Mouse (Mus musculus) gastrocnemius, postnatal 36 days (tissue): Measurements from ENCODE around the gene Tbl1x. TPM values are rescaled to one million over a fixed set of nuclear protein-coding genes. Genes with fewer than 3 reads are reported as not detected.

Experiments
- DNase-seq, 2 experiments: peaks; one replicate each; pipeline ENCODE4 v3.0.0; 2022
- intact Hi-C: fragments of 180-260 bp; cut with DNase I; formaldehyde crosslinking; loops from one replicate; pipeline ENCODE4 v1.15.1; 2025
- total RNA-seq, 2 experiments: library from RNA; stranded (reverse); gene quantifications; 2 replicates each; pipeline ENCODE4 v1.2.3; 2021

Gene Tbl1x
- total RNA-seq, 2 experiments from 2014 or later: 8.3 to 9.1 TPM

GRCm38 (mm10) chrX:77603496-77604258, 92.9 kb downstream of the Tbl1x start:
- intact Hi-C loops: no loop called here
- DNase-seq: no peak

- DNase-seq: no peak
- intact Hi-C loops: no loop called here
These were observed 96.7 kb downstream of the Tbl1x start for GRCm38 (mm10) chrX:77607488-77607887.

- no peak for DNase-seq
- intact Hi-C loops: no loop called here
These were observed 98.3 kb downstream of the Tbl1x start for GRCm38 (mm10) chrX:77608947-77609703.

- DNase-seq: no peak
- intact Hi-C loops: no loop called here
These were observed 101.1 kb downstream of the Tbl1x start for GRCm38 (mm10) chrX:77611938-77612337.

GRCm38 (mm10) chrX:77613041-77613440, 102.2 kb downstream of the Tbl1x start:
- intact Hi-C loops: no loop called here

GRCm38 (mm10) chrX:77615735-77616293, 105.0 kb downstream of the Tbl1x start:
- DNase-seq: no peak
- intact Hi-C loops: loop anchor here (5.0 kb wide), 1 partner anchor 34 kb away; no protein-coding TSS in a partner anchor

More at GRCm38 (mm10) chrX:77613041-77613440, 102.2 kb downstream of the Tbl1x start:
- no peak for DNase-seq

GRCm38 (mm10) chrX:77617368-77618144, 106.7 kb downstream of the Tbl1x start:
- DNase-seq: no peak
- intact Hi-C loops: loop anchor here (5.0 kb wide), 1 partner anchor 35 kb away; no protein-coding TSS in a partner anchor

- intact Hi-C loops: loop anchor here (5.0 to 10.0 kb wide), 2 partner anchors 203 to 306 kb away; no protein-coding TSS in a partner anchor
- no peak for DNase-seq
These were observed 119.6 kb downstream of the Tbl1x start for GRCm38 (mm10) chrX:77630439-77630838.

- DNase-seq: no peak
- intact Hi-C loops: loop anchor here (5.0 to 10.0 kb wide), 2 partner anchors 124 to 312 kb away; partner anchors contain the start of gene Tbl1x
These were observed 125.7 kb downstream of the Tbl1x start for GRCm38 (mm10) chrX:77636499-77636898.

- intact Hi-C loops: loop anchor here (5.0 to 10.0 kb wide), 2 partner anchors 126 to 313 kb away; partner anchors contain the start of gene Tbl1x
- DNase-seq: no peak
These were observed 127.3 kb downstream of the Tbl1x start for GRCm38 (mm10) chrX:77638076-77638475.

GRCm38 (mm10) chrX:77640301-77640700, 129.5 kb downstream of the Tbl1x start:
- intact Hi-C loops: no loop called here
- DNase-seq: no peak

- DNase-seq: no peak
- intact Hi-C loops: no loop called here
These were observed 135.4 kb downstream of the Tbl1x start for GRCm38 (mm10) chrX:77646164-77646563.

GRCm38 (mm10) chrX:77650246-77650645, 139.4 kb downstream of the Tbl1x start:
- DNase-seq: no peak
- intact Hi-C loops: no loop called here

- DNase-seq: no peak
- intact Hi-C loops: no loop called here
These were observed 151.2 kb downstream of the Tbl1x start for GRCm38 (mm10) chrX:77662030-77662429.

GRCm38 (mm10) chrX:77663276-77663675, 152.5 kb downstream of the Tbl1x start:
- DNase-seq: no peak
- intact Hi-C loops: no loop called here

GRCm38 (mm10) chrX:77665030-77665429, 154.2 kb downstream of the Tbl1x start:
- DNase-seq: no peak
- intact Hi-C loops: no loop called here

- intact Hi-C loops: no loop called here
These were observed 156.1 kb downstream of the Tbl1x start for GRCm38 (mm10) chrX:77666911-77667310.

GRCm38 (mm10) chrX:77667441-77667840, 156.6 kb downstream of the Tbl1x start:
- intact Hi-C loops: no loop called here

More at GRCm38 (mm10) chrX:77666911-77667310, 156.1 kb downstream of the Tbl1x start:
- DNase-seq: no peak

GRCm38 (mm10) chrX:77669779-77670550, 159.2 kb downstream of the Tbl1x start:
- DNase-seq: no peak
- intact Hi-C loops: no loop called here

More at GRCm38 (mm10) chrX:77667441-77667840, 156.6 kb downstream of the Tbl1x start:
- DNase-seq: no peak
